Mouse (Mus musculus) forebrain, postnatal 0 days (tissue): ENCODE results near the gene Gtf2f1. TPM values are rescaled to one million over a fixed set of nuclear protein-coding genes. Genes with fewer than 3 reads are reported as not detected.

Experiments
- ATAC-seq: fragments of 200-750 bp; cut with Nextera tagmentation; 2 replicates; pipeline ENCODE4 v1.8.0; 2017; ENCODE audit warnings: mild to moderate bottlenecking, moderate library complexity
- DNase-seq: peaks from one replicate; pipeline ENCODE4 v3.0.0-alpha.2; 2015
- H3K27ac ChIP-seq: fragments of 300-500 bp; sonication (generic); 2 replicates; pipeline ENCODE4 v1.5.1; 2014; ENCODE audit warnings: low read depth, mild to moderate bottlenecking, antibody characterized with exemption, low read length, moderate library complexity, mixed read lengths
- H3K27me3 ChIP-seq: fragments of 300-500 bp; sonication (generic); 2 replicates; pipeline ENCODE4 v1.6.1; 2014; ENCODE audit warnings: mild to moderate bottlenecking, low read length, mixed read lengths; ENCODE audit not compliant: insufficient read depth
- H3K36me3 ChIP-seq: fragments of 300-500 bp; sonication (generic); 2 replicates; pipeline ENCODE4 v1.6.1; 2014; ENCODE audit warnings: mild to moderate bottlenecking, moderate library complexity; ENCODE audit not compliant: insufficient read depth
- H3K4me1 ChIP-seq: fragments of 300-500 bp; sonication (generic); 2 replicates; pipeline ENCODE4 v1.6.1; 2014; ENCODE audit warnings: antibody characterized with exemption; ENCODE audit not compliant: insufficient read depth
- H3K4me2 ChIP-seq: fragments of 300-500 bp; sonication (generic); 2 replicates; pipeline ENCODE4 v1.6.1; 2014; ENCODE audit warnings: low read depth, mild to moderate bottlenecking, moderate library complexity
- H3K4me3 ChIP-seq: fragments of 300-500 bp; sonication (generic); 2 replicates; pipeline ENCODE4 v1.5.1; 2014; ENCODE audit warnings: low read depth, low read length, mixed read lengths
- H3K9ac ChIP-seq: fragments of 300-500 bp; sonication (generic); 2 replicates; pipeline ENCODE4 v1.6.1; 2014; ENCODE audit warnings: mild to moderate bottlenecking
- H3K9me3 ChIP-seq: fragments of 300-500 bp; sonication (generic); 2 replicates; pipeline ENCODE4 v1.6.1; 2016; ENCODE audit warnings: low read length
- CTCF ChIP-seq: sonication (generic); IDR thresholded peaks from 2 replicates; pipeline ENCODE4 v1.5.1; 2016; ENCODE audit warnings: antibody characterized with exemption, control low read depth, low read depth
- WGBS: fragments of 180-500 bp; shearing (Covaris S2); extraction: QIAGEN DNeasy Blood & Tissue Kit; methylation state at CpG from one replicate; pipeline ENCODE4 v1.1.7; 2014; 5-methylcytosine and 5-hydroxymethylcytosine counted together
- polyA plus RNA-seq: library from polyadenylated mRNA; unstranded; fragments of >200 nt; fragmentation: Nextera tagmentation; extraction: Ambion mirVana; gene quantifications from 2 replicates; pipeline ENCODE4 v1.2.1, GENCODE M21; 2015
- total RNA-seq: library from RNA; depleted of rRNA; stranded (reverse); fragments of >200 nt; gene quantifications from 2 replicates; pipeline ENCODE4 v1.2.3, GENCODE M21; 2014

The Gtf2f1 gene
- total and polyA plus RNA-seq, 2 experiments from 2014 or later: 59.1 to 76.8 TPM

- Histone ChIP-seq H3K4me3 (no peak overlapping the region), H3K4me2 (no peak overlapping the region), H3K9me3 (no peaks in the 10 kb centered on the region), H3K36me3 (no peaks in the 10 kb centered on the region), H3K27ac (no peak overlapping the region), H3K9ac (no peak overlapping the region), H3K4me1 (peaks cover under 1% of the 10 kb centered on the region; the same call in 1 of the 2 replicates), H3K27me3 (no peaks in the 10 kb centered on the region)
- TF ChIP-seq CTCF: no peak
- WGBS: 83% methylated on average over 3 of the region's 3 CpGs
- DNase-seq (no peak), ATAC-seq (no peak)
Observed at GRCm38 (mm10) chr17:56985656-56986055, 25.4 kb downstream of the Gtf2f1 start.

DNA sequence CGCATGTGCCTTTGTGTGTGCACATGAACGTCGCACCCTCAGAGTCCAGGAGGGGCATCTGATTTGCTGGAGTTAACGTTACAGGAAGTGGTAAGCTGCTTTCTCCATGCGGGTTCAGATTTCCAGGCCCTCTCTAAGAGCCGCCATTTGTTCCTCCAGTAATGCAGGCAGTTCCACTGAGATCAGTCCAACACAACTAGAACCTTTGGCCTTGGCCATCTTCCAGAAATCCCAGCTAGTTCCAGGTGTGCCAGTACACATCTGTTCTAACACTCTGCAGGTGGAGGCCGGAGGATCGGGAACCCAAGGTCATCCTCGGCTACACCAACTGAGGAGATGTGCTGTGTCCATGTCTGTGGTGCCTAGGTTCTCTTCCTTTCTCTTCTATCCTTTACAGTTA lies 26.2 kb downstream of the Gtf2f1 start:
- ATAC-seq (no peak), DNase-seq (no peak)
- H3K4me3 ChIP-seq: no peak overlapping the region
- H3K27ac ChIP-seq: no peak overlapping the region
- H3K9ac ChIP-seq: no peak overlapping the region
- no peaks in the 10 kb centered on the region for H3K9me3 ChIP-seq
- no peak for TF ChIP-seq CTCF
- H3K4me1 ChIP-seq: no peaks in the 10 kb centered on the region
- H3K27me3 ChIP-seq: no peaks in the 10 kb centered on the region
- no peaks in the 10 kb centered on the region for H3K36me3 ChIP-seq
- WGBS: 84% methylated on average over 9 of the region's 9 CpGs
- no peak overlapping the region for H3K4me2 ChIP-seq

GRCm38 (mm10) chr17:56982013-56982412 lies 29.1 kb downstream of the Gtf2f1 start, which contains the start of gene Acer1:
Gene Acer1 (minus strand): TSS chr17:56982126.
- no peak; the same call in 1 of the 2 replicates for ATAC-seq
- 87% methylated on average over 5 of the region's 5 CpGs for WGBS

GRCm38 (mm10) chr17:56981049-56981448 lies 30.0 kb downstream of the Gtf2f1 start:
- no peaks in the 10 kb centered on the region for H3K36me3 ChIP-seq
- no peak overlapping the region for H3K9ac ChIP-seq
- no peaks in the 10 kb centered on the region for H3K27me3 ChIP-seq
- ATAC-seq (no peak), DNase-seq (no peak)
- no peak overlapping the region for H3K4me3 ChIP-seq
- H3K27ac ChIP-seq: no peak overlapping the region
- H3K9me3 ChIP-seq: no peaks in the 10 kb centered on the region
- 80% methylated on average over 7 of the region's 7 CpGs for WGBS
- no peak for TF ChIP-seq CTCF
- no peaks in the 10 kb centered on the region for H3K4me1 ChIP-seq
- H3K4me2 ChIP-seq: no peak overlapping the region

More at GRCm38 (mm10) chr17:56982013-56982412, 29.1 kb downstream of the Gtf2f1 start, which contains the start of gene Acer1:
- no peaks in the 10 kb centered on the region for H3K36me3 ChIP-seq
- no peaks in the 10 kb centered on the region for H3K9me3 ChIP-seq
- no peak within 1 kb of the TSS for H3K27ac ChIP-seq
- TF ChIP-seq CTCF: no peak
- no peak within 1 kb of the TSS for H3K4me2 ChIP-seq
- no peak within 1 kb of the TSS for H3K9ac ChIP-seq
- H3K27me3 ChIP-seq: no peaks in the 10 kb centered on the region
- no peak within 1 kb of the TSS for H3K4me3 ChIP-seq
- no peak for DNase-seq
- no peaks in the 10 kb centered on the region for H3K4me1 ChIP-seq

- Histone ChIP-seq H3K9me3 (no peaks in the 10 kb centered on the region), H3K4me3 (no peak overlapping the region), H3K36me3 (no peaks in the 10 kb centered on the region), H3K4me2 (no peak overlapping the region), H3K27ac (no peak overlapping the region), H3K9ac (no peak overlapping the region), H3K27me3 (no peaks in the 10 kb centered on the region), H3K4me1 (no peaks in the 10 kb centered on the region)
- 60% methylated on average over 4 of the region's 8 CpGs for WGBS
- no peak for TF ChIP-seq CTCF
- DNase-seq (no peak), ATAC-seq (no peak)
Observed at GRCm38 (mm10) chr17:56979524-56979923, 31.6 kb downstream of the Gtf2f1 start.

DNA sequence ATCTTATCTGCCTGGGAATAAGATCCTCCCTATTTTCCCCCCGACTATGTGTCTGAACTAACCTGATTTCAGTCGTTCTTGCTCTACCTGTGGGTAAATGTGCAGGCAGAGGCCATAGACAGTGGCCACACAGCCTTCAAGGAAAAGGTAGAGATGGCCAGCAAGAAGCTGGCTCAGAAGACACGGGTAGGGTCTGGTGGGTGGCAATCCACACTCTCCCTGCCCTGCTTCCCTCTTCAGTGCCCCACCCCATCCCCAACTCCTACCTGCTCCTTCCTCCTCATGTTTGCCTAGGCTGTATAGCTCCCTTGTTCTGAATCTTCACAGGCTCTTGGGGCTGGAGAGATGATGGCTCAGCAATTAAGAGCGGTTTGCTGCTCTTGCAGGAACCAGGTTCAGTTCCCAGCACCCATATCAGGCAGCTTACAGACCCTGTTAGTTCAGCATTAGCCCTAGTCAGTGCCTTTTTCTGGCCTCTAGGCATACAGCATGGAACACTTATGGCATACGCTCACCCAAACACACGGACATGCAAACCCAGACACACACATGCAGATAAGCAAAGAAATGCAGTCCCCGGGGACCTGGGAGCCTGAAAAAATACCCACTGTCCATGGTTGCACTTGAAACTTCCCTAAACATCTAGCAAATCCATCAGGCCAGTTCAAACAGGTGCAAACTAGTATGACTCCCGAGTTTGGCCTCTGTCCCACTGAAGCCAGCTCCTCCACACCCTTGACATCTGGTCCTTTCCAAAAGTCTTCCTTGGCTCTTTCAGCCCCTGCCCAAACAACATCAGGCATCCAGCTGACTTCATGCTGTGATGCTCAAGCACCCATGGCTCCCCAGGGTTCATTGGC lies 34.3 kb downstream of the Gtf2f1 start:
- no peak for DNase-seq
- Histone ChIP-seq H3K4me1 (no peaks in the 10 kb centered on the region), H3K4me3 (no peak overlapping the region), H3K27ac (no peak overlapping the region), H3K36me3 (no peaks in the 10 kb centered on the region), H3K9ac (no peak overlapping the region), H3K9me3 (no peaks in the 10 kb centered on the region), H3K27me3 (no peaks in the 10 kb centered on the region), H3K4me2 (no peak overlapping the region)
- TF ChIP-seq CTCF: no peak
- no peak for ATAC-seq
- 78% methylated on average over 8 of the region's 8 CpGs for WGBS

GRCm38 (mm10) chr17:56975391-56975790 lies 35.7 kb downstream of the Gtf2f1 start:
- H3K27ac ChIP-seq: no peak overlapping the region
- no peaks in the 10 kb centered on the region for H3K4me1 ChIP-seq
- ATAC-seq: no peak
- no peaks in the 10 kb centered on the region for H3K36me3 ChIP-seq
- no peaks in the 10 kb centered on the region for H3K9me3 ChIP-seq
- H3K9ac ChIP-seq: no peak overlapping the region
- TF ChIP-seq CTCF: no peak
- H3K27me3 ChIP-seq: no peaks in the 10 kb centered on the region
- no peak for DNase-seq
- H3K4me3 ChIP-seq: no peak overlapping the region
- WGBS: 75% methylated on average over 3 of the region's 3 CpGs
- no peak overlapping the region for H3K4me2 ChIP-seq
